10 mouse cellular contexts compared by ENCODE assay signal in genomic region chr15:87597149-87597548, GRCm38 (mm10). TPM values are rescaled to one million over a fixed set of nuclear protein-coding genes. Genes with fewer than 3 reads are reported as not detected.
DNase-seq lines count a peak whose midpoint lies in the region; ATAC-seq lines count a peak whose summit lies in the region.
"Had no signal": no experiment of that assay in that cellular context is flagged by ENCODE, and none has a peak within 500 bp of the region (broad histone marks: within the 10 kb centered on the region; RNA-seq: fewer than 3 reads in every experiment).

No protein-coding gene starts in this region.

- intact Hi-C loops in left cerebral cortex, postnatal 4 days (cut with DNase I) = no loop called here

- H3K4me1 ChIP-seq in kidney, embryonic 16.5 days (ENCODE audit: insufficient read depth, low read length) = no peaks in the 10 kb centered on the region
- peaks cover 4% of the 10 kb centered on the region for H3K4me1 ChIP-seq in hindbrain, embryonic 16.5 days (ENCODE audit: control insufficient read depth, insufficient read depth, low read depth, low read length)
- no peaks in the 10 kb centered on the region for H3K4me1 ChIP-seq in limb, embryonic 10.5 days
- H3K4me1 ChIP-seq: embryonic facial prominence, embryonic 15.5 days had no signal

- H3K9ac ChIP-seq in kidney, embryonic 16.5 days (replicated peaks; ENCODE audit: low read length) = no peak overlapping the region
- H3K9ac ChIP-seq in hindbrain, embryonic 16.5 days (ENCODE audit: low read depth, low read length) = no peak overlapping the region
- H3K9ac ChIP-seq: embryonic facial prominence, embryonic 15.5 days had no signal

- no peaks in the 10 kb centered on the region for H3K9me3 ChIP-seq in kidney, embryonic 16.5 days (ENCODE audit: low read length)
- no peaks in the 10 kb centered on the region for H3K9me3 ChIP-seq in hindbrain, embryonic 16.5 days (ENCODE audit: control insufficient read depth, low read length)
- no peaks in the 10 kb centered on the region for H3K9me3 ChIP-seq in limb, embryonic 10.5 days (replicated peaks)
- H3K9me3 ChIP-seq: embryonic facial prominence, embryonic 15.5 days had no signal

- H3K27me3 ChIP-seq in kidney, embryonic 16.5 days (ENCODE audit: insufficient read depth, low read length) = no peaks in the 10 kb centered on the region
- no peaks in the 10 kb centered on the region for H3K27me3 ChIP-seq in hindbrain, embryonic 16.5 days (replicated peaks; ENCODE audit: control insufficient read depth, insufficient read depth, low read length)
- H3K27me3 ChIP-seq in limb, embryonic 10.5 days (ENCODE audit: low read depth, poor library complexity, severe bottlenecking) = no peaks in the 10 kb centered on the region
- H3K27me3 ChIP-seq: embryonic facial prominence, embryonic 15.5 days had no signal

- no peak overlapping the region for H3K4me2 ChIP-seq in kidney, embryonic 16.5 days (replicated peaks; ENCODE audit: low read depth, low read length)
- no peak overlapping the region for H3K4me2 ChIP-seq in hindbrain, embryonic 16.5 days (ENCODE audit: low read length)
- H3K4me2 ChIP-seq: embryonic facial prominence, embryonic 15.5 days had no signal

- DNase-seq in kidney, adult 11 months = peak; percentile 7
- DNase-seq in adrenal gland, adult 2 months = peak; percentile 70
- peak; percentile 41 to 43 for DNase-seq in frontal cortex, postnatal 14 days (ENCODE audit: low spot score in 2 of 2)
- peak; percentile 38 for DNase-seq in left cerebral cortex, postnatal 4 days
- no peak for DNase-seq in spleen, postnatal 10 days (ENCODE audit: low spot score in 2 of 2)
- no peak for DNase-seq in limb, embryonic 10.5 days (ENCODE audit: low spot score)

- H3K36me3 ChIP-seq in kidney, embryonic 16.5 days (ENCODE audit: insufficient read depth, low read length) = no peaks in the 10 kb centered on the region
- H3K36me3 ChIP-seq in hindbrain, embryonic 16.5 days (ENCODE audit: control insufficient read depth, insufficient read depth, low read length) = no peaks in the 10 kb centered on the region
- H3K36me3 ChIP-seq in limb, embryonic 10.5 days = no peaks in the 10 kb centered on the region
- H3K36me3 ChIP-seq: embryonic facial prominence, embryonic 15.5 days had no signal

- no peak for ATAC-seq in kidney, embryonic 16.5 days (ENCODE audit: low FRiP score, low TSS enrichment)
- ATAC-seq in hindbrain, embryonic 16.5 days = no peak

- no peak overlapping the region for H3K27ac ChIP-seq in kidney, embryonic 16.5 days (ENCODE audit: low read length)
- H3K27ac ChIP-seq in hindbrain, embryonic 16.5 days (ENCODE audit: low read depth, low read length) = no peak overlapping the region
- no peak overlapping the region for H3K27ac ChIP-seq in limb, embryonic 10.5 days
- H3K27ac ChIP-seq: embryonic facial prominence, embryonic 15.5 days had no signal

- H3K4me3 ChIP-seq in kidney, embryonic 16.5 days (ENCODE audit: low read length) = no peak overlapping the region
- H3K4me3 ChIP-seq in hindbrain, embryonic 16.5 days (ENCODE audit: low read length) = no peak overlapping the region
- H3K4me3 ChIP-seq in limb, embryonic 10.5 days = no peak overlapping the region
- H3K4me3 ChIP-seq: embryonic facial prominence, embryonic 15.5 days had no signal

- 50% methylated on average over 4 of the region's 4 CpGs for WGBS in kidney, embryonic 16.5 days
- 53% methylated on average over 4 of the region's 4 CpGs for WGBS in hindbrain, embryonic 16.5 days
- 92% methylated on average over 4 of the region's 4 CpGs for WGBS in limb, embryonic 10.5 days

RNA-seq across cellular contexts. Expression of gene Fam19a5, which starts 53.0 kb away (rescaled TPM):
- 4.7 and 4.9 TPM in 2 replicates for polyA plus RNA-seq in kidney, embryonic 16.5 days (2015; fragmentation: Nextera tagmentation; extraction: Ambion mirVana)
- 10 to 100 TPM; 14.0 to 15.6 TPM for total RNA-seq in adrenal gland, adult 2 months (2021)
- polyA plus RNA-seq in adrenal gland, adult 2 months (2012; rRNA removed) = 19.7 and 19.9 TPM in 2 replicates
- 10 to 100 TPM; 53.0 to 61.5 TPM for total RNA-seq in left cerebral cortex, postnatal 4 days (2021)
- polyA plus RNA-seq in hindbrain, embryonic 16.5 days (2015; fragmentation: Nextera tagmentation; extraction: Ambion mirVana) = 27.8 and 28.3 TPM in 2 replicates
- polyA plus RNA-seq in limb, embryonic 10.5 days (2016; fragmentation: Nextera tagmentation; extraction: Ambion mirVana) = 2.2 and 3.0 TPM in 2 replicates
- total RNA-seq: MEL had no signal

Comparison
In these comparisons a context has a peak if more than half of its experiments do, and no peak if none do; other contexts are left out.
1. DNase-seq: peak in kidney, adult 11 months (single experiment), adrenal gland, adult 2 months (single experiment), frontal cortex, postnatal 14 days (2 of 2) and left cerebral cortex, postnatal 4 days (single experiment); none in spleen, postnatal 10 days (0 of 2) and limb, embryonic 10.5 days (single experiment).